Mouse (Mus musculus): ENCODE measurements at regions not wholly inside any gene's neighbourhood (a gene's known extent, or its start where the extent isn't known, plus 50 kb on each side); places are given as distances from the start of the nearest gene placed in this dataset.

GRCm38 (mm10) chr12:90903991-90904390, 165.8 kb upstream of the Dio2 start:
- Histone ChIP-seq H3K4me1 (ENCODE audit: control insufficient read depth, insufficient read depth, low read length) (no peaks in the 10 kb centered on the region), H3K27me3 (ENCODE audit: control insufficient read depth, insufficient read depth, low read length) (no peaks in the 10 kb centered on the region), H3K4me2 (replicated peaks; ENCODE audit: low read depth, low read length) (no peak overlapping the region), H3K9ac (ENCODE audit: low read depth, low read length) (no peak overlapping the region), H3K36me3 (ENCODE audit: control insufficient read depth, insufficient read depth, low read length) (no peaks in the 10 kb centered on the region), H3K4me3 (ENCODE audit: low read length) (no peak overlapping the region), H3K9me3 (ENCODE audit: control insufficient read depth, low read length) (no peaks in the 10 kb centered on the region), H3K27ac (ENCODE audit: low read depth, low read length) (no peak overlapping the region)
- WGBS, result 75% methylated on average over 6 of the region's 6 CpGs
- no peak for ATAC-seq (ENCODE audit: low FRiP score, low TSS enrichment)

GRCm38 (mm10) chr12:90893655-90894370, 155.6 kb upstream of the Dio2 start:
- no peak for ATAC-seq (ENCODE audit: low FRiP score, low TSS enrichment)
- WGBS, result 78% methylated on average over 9 of the region's 9 CpGs
- Histone ChIP-seq H3K9ac (ENCODE audit: low read depth, low read length) (no peak overlapping the region), H3K4me2 (replicated peaks; ENCODE audit: low read depth, low read length) (no peak overlapping the region), H3K4me1 (ENCODE audit: control insufficient read depth, insufficient read depth, low read length) (no peaks in the 10 kb centered on the region), H3K4me3 (ENCODE audit: low read length) (no peak overlapping the region), H3K9me3 (ENCODE audit: control insufficient read depth, low read length) (no peaks in the 10 kb centered on the region), H3K36me3 (ENCODE audit: control insufficient read depth, insufficient read depth, low read length) (no peaks in the 10 kb centered on the region), H3K27ac (ENCODE audit: low read depth, low read length) (no peak overlapping the region), H3K27me3 (ENCODE audit: control insufficient read depth, insufficient read depth, low read length) (no peaks in the 10 kb centered on the region)

- H3K27ac ChIP-seq (ENCODE audit: low read depth, low read length), result no peak overlapping the region
- no peak overlapping the region for H3K4me3 ChIP-seq (ENCODE audit: low read length)
- H3K4me2 ChIP-seq (replicated peaks; ENCODE audit: low read depth, low read length), result no peak overlapping the region
- no peak overlapping the region for H3K9ac ChIP-seq (ENCODE audit: low read depth, low read length)
- WGBS, result 57% methylated on average over 5 of the region's 5 CpGs
- H3K27me3 ChIP-seq (ENCODE audit: control insufficient read depth, insufficient read depth, low read length), result no peaks in the 10 kb centered on the region
- no peaks in the 10 kb centered on the region for H3K4me1 ChIP-seq (ENCODE audit: control insufficient read depth, insufficient read depth, low read length)
- H3K36me3 ChIP-seq (ENCODE audit: control insufficient read depth, insufficient read depth, low read length), result no peaks in the 10 kb centered on the region
- H3K9me3 ChIP-seq (ENCODE audit: control insufficient read depth, low read length), result no peaks in the 10 kb centered on the region
- ATAC-seq (ENCODE audit: low FRiP score, low TSS enrichment), result no peak
These were observed 138.2 kb upstream of the Dio2 start for GRCm38 (mm10) chr12:90876230-90877005.

- H3K4me2 ChIP-seq (replicated peaks; ENCODE audit: low read depth, low read length), result no peak overlapping the region
- H3K27me3 ChIP-seq (ENCODE audit: control insufficient read depth, insufficient read depth, low read length), result no peaks in the 10 kb centered on the region
- H3K9ac ChIP-seq (ENCODE audit: low read depth, low read length), result no peak overlapping the region
- no peaks in the 10 kb centered on the region for H3K36me3 ChIP-seq (ENCODE audit: control insufficient read depth, insufficient read depth, low read length)
- no peaks in the 10 kb centered on the region for H3K4me1 ChIP-seq (ENCODE audit: control insufficient read depth, insufficient read depth, low read length)
- no peaks in the 10 kb centered on the region for H3K9me3 ChIP-seq (ENCODE audit: control insufficient read depth, low read length)
- no peak overlapping the region for H3K27ac ChIP-seq (ENCODE audit: low read depth, low read length)
- ATAC-seq (ENCODE audit: low FRiP score, low TSS enrichment), result no peak
- H3K4me3 ChIP-seq (ENCODE audit: low read length), result no peak overlapping the region
- WGBS, result 55% methylated on average over 3 of the region's 3 CpGs
These were observed 136.6 kb upstream of the Dio2 start for GRCm38 (mm10) chr12:90874840-90875239.

DNA sequence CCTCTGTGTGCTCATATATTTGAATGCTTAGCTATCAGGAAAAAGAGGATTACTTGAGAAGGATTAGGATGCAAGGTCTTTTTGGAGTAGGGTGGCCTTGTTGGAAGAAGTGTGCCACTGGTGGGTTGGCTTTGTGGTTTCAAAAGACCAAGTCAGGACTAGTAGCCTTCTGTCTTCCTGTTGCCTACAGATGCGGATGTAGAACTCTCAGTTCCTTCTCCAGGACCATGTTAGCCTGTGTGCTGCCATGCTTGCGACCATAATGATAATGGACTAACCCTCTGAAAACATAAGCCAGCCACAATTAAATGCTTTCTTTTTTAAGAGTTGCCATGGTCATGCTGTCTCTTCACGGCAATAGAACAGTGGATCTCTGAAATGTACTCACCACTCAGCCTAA, 135.7 kb upstream of the Dio2 start:
- no peaks in the 10 kb centered on the region for H3K27me3 ChIP-seq (ENCODE audit: control insufficient read depth, insufficient read depth, low read length)
- no peaks in the 10 kb centered on the region for H3K36me3 ChIP-seq (ENCODE audit: control insufficient read depth, insufficient read depth, low read length)
- H3K4me2 ChIP-seq (replicated peaks; ENCODE audit: low read depth, low read length), result no peak overlapping the region
- H3K4me3 ChIP-seq (ENCODE audit: low read length), result no peak overlapping the region
- H3K27ac ChIP-seq (ENCODE audit: low read depth, low read length), result no peak overlapping the region
- ATAC-seq (ENCODE audit: low FRiP score, low TSS enrichment), result no peak
- no peak overlapping the region for H3K9ac ChIP-seq (ENCODE audit: low read depth, low read length)
- no peaks in the 10 kb centered on the region for H3K4me1 ChIP-seq (ENCODE audit: control insufficient read depth, insufficient read depth, low read length)
- no peaks in the 10 kb centered on the region for H3K9me3 ChIP-seq (ENCODE audit: control insufficient read depth, low read length)
- 84% methylated on average over 3 of the region's 3 CpGs for WGBS

- Histone ChIP-seq H3K4me2 (replicated peaks; ENCODE audit: low read depth, low read length) (no peak overlapping the region), H3K36me3 (ENCODE audit: control insufficient read depth, insufficient read depth, low read length) (no peaks in the 10 kb centered on the region), H3K9me3 (ENCODE audit: control insufficient read depth, low read length) (no peaks in the 10 kb centered on the region), H3K9ac (ENCODE audit: low read depth, low read length) (no peak overlapping the region), H3K27ac (ENCODE audit: low read depth, low read length) (no peak overlapping the region), H3K4me1 (ENCODE audit: control insufficient read depth, insufficient read depth, low read length) (no peaks in the 10 kb centered on the region), H3K27me3 (ENCODE audit: control insufficient read depth, insufficient read depth, low read length) (no peaks in the 10 kb centered on the region), H3K4me3 (ENCODE audit: low read length) (no peak overlapping the region)
- 92% methylated on average over 4 of the region's 4 CpGs for WGBS
- no peak for ATAC-seq (ENCODE audit: low FRiP score, low TSS enrichment)
These were observed 128.4 kb upstream of the Dio2 start for GRCm38 (mm10) chr12:90866597-90866996.

DNA sequence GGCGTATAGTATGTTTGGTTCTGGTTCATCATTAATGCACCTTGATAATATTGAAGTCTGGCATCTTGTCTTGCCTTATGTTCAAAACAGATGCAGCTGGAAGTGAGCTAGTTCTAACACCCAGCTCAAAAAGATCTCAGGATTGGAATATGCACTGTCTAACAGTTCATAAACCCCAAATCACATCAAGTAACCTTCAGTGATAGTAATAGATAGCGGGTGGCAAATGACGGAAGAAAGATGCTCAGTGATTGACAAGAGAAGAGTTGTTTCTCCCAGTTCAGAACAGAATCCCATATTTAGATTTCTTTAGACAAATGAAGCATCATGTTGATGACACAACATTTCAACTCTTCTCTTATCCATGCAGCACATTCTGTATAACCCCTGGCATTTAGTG, 124.4 kb upstream of the Dio2 start:
- Histone ChIP-seq H3K9ac (ENCODE audit: low read depth, low read length) (no peak overlapping the region), H3K4me3 (ENCODE audit: low read length) (no peak overlapping the region), H3K9me3 (ENCODE audit: control insufficient read depth, low read length) (no peaks in the 10 kb centered on the region), H3K36me3 (ENCODE audit: control insufficient read depth, insufficient read depth, low read length) (no peaks in the 10 kb centered on the region), H3K27ac (ENCODE audit: low read depth, low read length) (no peak overlapping the region), H3K4me1 (ENCODE audit: control insufficient read depth, insufficient read depth, low read length) (no peaks in the 10 kb centered on the region), H3K27me3 (ENCODE audit: control insufficient read depth, insufficient read depth, low read length) (no peaks in the 10 kb centered on the region), H3K4me2 (replicated peaks; ENCODE audit: low read depth, low read length) (no peak overlapping the region)
- ATAC-seq (ENCODE audit: low FRiP score, low TSS enrichment), result no peak
- WGBS, result 91% methylated on average over 3 of the region's 3 CpGs

DNA sequence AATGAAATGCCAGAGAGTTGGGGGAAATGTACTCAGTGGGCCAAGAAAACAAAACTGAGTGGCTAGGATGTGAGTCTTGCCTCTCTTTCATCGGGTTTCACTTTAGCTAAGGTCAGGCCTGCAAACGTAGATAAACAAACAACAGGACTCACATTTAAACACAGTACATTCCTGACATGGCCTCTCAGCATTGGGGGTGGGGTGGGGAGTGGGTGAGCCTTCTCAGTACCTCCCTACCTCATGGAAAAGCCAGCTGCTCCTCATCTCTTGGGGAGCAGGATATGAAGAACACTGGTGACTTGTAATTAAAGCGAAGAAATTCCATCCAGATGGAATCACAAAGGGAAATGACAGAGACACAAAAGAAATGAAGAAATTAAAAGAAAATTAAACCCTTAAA, 119.5 kb upstream of the Dio2 start:
- Histone ChIP-seq H3K4me1 (ENCODE audit: control insufficient read depth, insufficient read depth, low read length) (no peaks in the 10 kb centered on the region), H3K27ac (ENCODE audit: low read depth, low read length) (no peak overlapping the region), H3K36me3 (ENCODE audit: control insufficient read depth, insufficient read depth, low read length) (no peaks in the 10 kb centered on the region), H3K27me3 (ENCODE audit: control insufficient read depth, insufficient read depth, low read length) (no peaks in the 10 kb centered on the region), H3K9me3 (ENCODE audit: control insufficient read depth, low read length) (no peaks in the 10 kb centered on the region), H3K4me2 (replicated peaks; ENCODE audit: low read depth, low read length) (no peak overlapping the region), H3K9ac (ENCODE audit: low read depth, low read length) (no peak overlapping the region), H3K4me3 (ENCODE audit: low read length) (no peak overlapping the region)
- 25% methylated on average over 3 of the region's 3 CpGs for WGBS
- peak; percentile 87 for ATAC-seq (ENCODE audit: low FRiP score, low TSS enrichment)

DNA sequence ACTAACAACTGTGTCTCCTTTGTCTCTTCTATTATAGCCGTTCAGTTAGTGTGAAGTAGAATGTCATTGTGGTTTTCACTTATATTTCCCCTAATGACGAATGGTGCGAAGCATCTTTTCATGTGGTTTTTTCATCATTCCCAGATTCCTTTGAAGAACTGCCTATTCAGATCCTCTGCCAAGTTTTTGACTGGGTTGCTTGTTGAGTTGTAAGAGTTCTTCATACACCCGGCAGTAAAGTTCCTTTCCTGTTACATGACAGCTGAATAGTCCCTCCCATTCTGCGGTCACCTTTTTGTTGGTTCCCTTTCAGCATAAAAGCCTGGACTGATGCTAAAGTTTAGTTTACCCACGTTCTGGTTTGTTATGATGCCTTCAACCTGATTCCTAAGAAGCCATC, 72.4 kb upstream of the Dio2 start:
- H3K9ac ChIP-seq (ENCODE audit: low read depth, low read length), result no peak overlapping the region
- ATAC-seq (ENCODE audit: low FRiP score, low TSS enrichment), result no peak
- 80% methylated on average over 6 of the region's 6 CpGs for WGBS
- H3K4me2 ChIP-seq (replicated peaks; ENCODE audit: low read depth, low read length), result no peak overlapping the region
- H3K4me3 ChIP-seq (ENCODE audit: low read length), result no peak overlapping the region
- H3K27me3 ChIP-seq (ENCODE audit: control insufficient read depth, insufficient read depth, low read length), result no peaks in the 10 kb centered on the region
- H3K9me3 ChIP-seq (ENCODE audit: control insufficient read depth, low read length), result no peaks in the 10 kb centered on the region
- no peak overlapping the region for H3K27ac ChIP-seq (ENCODE audit: low read depth, low read length)
- no peaks in the 10 kb centered on the region for H3K36me3 ChIP-seq (ENCODE audit: control insufficient read depth, insufficient read depth, low read length)
- no peaks in the 10 kb centered on the region for H3K4me1 ChIP-seq (ENCODE audit: control insufficient read depth, insufficient read depth, low read length)

All from kidney, embryonic 14.5 days (tissue).